Mouse (Mus musculus) urinary bladder, postnatal 25 days (tissue): Measurements from ENCODE around the gene St7.

Source experiments
- DNase-seq: peaks from one replicate; pipeline ENCODE4 v3.0.0; 2022; ENCODE audit warnings: low spot score

Gene St7

DNA sequence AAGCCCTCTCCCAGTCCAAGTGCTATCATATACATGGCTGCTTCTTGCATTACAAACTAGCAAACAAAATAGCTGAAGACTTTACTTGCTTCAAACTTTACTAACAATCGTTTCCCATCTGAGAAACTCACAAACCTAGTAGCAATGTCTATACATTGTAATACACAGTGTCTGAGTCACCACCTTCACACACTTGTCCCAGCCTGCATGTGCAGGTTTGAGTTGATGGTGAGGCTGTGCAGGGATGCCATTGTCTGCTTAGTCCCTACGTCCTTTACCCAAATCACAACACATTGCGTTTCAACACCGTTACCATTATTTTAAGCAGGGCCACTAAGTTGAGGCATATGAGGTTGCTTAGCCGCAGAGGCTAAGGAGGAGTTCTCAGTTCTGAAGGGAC, 26.7 kb downstream of the St7 start:
- no peak for DNase-seq

DNA sequence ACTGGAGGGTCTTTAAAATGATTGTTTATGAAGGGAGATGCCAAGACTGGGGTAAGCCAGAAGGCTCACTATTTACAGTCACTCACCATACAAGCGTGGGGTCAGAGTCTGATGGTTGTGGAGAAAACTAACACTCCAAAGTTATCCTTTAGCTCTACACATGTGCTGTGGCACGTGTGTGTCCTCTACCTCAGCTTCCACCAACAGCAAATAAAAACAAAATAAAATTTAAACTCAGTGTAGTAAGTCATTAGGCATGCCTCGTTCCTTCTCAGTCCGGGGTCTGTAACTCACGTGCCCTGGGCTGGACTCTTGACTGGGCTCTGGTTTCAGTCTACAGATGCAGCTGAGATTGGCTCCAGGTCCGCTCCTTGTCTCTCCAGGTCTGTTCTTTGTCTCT, 27.3 kb downstream of the St7 start:
- no peak for DNase-seq

- DNase-seq = no peak
Measured at GRCm38 (mm10) chr6:17721706-17722105, 29.0 kb downstream of the St7 start.

DNA sequence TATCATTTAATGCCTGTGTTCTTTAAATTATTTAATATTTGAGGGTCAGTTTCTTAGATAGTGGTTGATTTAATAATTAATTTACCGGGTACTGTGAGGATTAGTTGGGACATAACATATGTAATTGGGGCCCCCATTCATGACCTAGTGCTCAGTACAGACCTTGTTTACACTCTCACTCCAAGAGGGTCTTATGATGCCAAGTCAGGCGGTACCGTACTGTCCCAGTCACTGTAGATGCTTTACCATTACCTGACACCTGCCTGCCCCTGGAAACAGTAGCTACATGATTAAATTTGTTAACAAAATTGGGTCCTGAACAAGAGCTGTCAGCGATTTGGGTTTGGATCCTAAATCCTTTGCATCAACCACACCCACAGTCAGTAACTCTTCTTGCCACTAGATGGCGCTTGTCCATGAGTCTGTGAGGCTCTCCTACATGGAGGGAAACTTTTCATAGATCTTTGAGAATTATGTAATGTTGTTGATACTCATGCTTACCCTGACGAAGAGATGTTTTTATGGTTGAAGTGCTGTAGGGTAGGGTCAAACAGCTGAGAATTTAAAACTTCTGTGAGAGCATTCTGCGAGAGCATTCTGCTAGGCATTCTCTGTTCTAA, 33.2 kb downstream of the St7 start:
- peak; percentile 48 for DNase-seq

DNA sequence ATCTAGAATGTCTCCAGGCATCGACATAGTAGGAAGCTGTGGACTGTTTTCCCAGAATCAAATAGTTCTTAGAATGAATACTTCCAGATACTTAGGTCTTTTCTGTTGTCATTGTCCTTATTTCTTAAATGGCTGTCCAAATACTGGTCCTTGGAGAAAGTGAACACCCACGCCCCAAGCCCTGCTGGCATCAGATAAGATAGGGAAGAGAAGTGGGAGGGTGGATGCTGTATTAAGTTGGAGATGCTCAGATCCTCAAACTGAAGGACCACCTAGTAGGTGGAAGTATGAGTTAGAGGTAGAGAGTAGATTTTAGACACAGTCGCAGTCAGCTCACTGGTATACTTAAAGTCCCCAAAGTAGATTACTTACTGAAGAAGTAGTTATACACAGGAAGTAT, 34.5 kb downstream of the St7 start:
- no peak for DNase-seq

DNA sequence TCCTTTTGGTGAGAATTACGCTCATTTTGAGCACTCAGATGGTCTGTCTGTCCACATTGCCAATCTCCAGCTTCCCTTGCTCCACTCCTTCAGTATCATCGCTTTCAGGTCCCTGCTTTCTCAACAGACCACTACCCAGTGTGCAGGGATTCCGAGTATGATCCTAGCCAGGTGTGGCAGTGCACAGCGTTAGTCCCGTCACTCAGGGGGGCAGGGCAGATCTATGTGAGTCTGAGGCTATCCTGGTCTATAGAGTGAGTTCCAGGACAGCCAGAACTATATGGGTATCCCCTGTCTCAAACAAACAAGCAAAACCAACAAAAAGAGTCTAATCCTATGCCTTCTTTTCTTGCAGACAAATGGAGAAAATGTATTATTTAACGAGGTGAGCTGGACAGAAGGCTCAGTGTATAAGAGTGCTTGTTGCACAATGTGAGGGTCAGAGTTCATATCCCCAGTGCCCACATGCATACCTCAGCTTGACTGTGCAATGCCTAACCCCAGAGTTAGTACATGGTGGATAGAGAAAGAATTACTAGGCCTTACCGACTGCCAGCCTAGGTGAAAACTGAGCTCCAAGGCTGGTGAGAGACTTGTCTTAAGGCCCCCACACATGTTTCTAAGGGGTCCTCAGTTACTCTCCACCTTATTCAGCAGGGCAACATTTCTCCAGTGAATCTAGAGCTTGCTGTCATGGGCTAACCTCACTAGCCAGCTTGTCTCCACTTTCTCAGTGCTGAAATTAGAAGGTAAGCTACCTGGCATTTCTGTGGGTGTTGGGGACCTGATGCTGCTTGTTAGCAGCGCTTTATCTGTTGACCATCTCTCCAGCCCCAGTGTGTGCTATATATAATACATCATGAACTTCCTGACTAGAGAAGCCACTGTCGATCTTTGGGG, 35.4 kb downstream of the St7 start:
- DNase-seq = no peak

GRCm38 (mm10) chr6:17730122-17730521, 37.4 kb downstream of the St7 start:
- DNase-seq = no peak

DNA sequence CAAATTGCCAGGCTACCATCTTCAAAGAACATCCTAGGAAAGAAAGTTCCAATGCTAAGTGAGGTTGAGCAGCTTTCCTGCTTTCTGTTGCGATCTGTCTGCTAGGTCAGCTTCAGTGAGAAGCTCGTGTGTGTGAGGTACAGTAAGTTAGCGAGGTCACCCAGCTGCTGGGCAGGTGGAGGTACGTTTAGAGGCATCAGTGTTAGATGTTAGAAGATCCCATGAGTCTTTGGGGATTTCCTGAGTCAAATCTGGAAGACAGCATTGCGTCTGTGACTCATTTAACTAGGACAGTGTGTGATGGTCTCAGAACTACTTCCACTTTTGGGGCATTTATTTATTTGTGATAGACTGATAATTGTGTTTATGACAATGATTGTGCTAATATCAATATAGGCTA, 39.0 kb downstream of the St7 start:
- DNase-seq = no peak

DNA sequence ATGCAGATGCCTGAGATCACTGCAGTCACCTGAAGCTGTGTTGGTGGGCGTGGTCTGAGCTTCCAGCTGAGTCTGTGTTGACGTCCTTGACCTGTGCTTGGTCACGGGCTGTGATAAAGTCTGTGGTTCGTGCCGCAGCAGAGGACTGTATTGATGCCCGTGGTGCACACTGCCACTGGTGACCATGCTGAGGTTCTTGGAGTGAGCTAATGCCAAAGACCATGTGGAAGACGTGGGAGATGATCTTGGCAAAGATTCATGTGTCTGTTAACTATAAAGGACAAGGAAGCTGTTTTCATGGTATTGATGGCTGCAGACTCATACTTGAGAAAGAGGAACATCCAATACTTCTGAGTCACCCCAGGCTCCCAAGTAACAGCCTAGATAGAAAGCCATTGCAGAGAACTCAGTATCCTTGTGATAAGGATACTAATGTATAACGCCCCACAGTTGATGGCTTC, 41.2 kb downstream of the St7 start:
- DNase-seq = no peak

- DNase-seq = no peak
Measured at GRCm38 (mm10) chr6:17737262-17737948, 44.7 kb downstream of the St7 start.

- no peak for DNase-seq
Measured at GRCm38 (mm10) chr6:17740128-17740527, 47.4 kb downstream of the St7 start.

DNA sequence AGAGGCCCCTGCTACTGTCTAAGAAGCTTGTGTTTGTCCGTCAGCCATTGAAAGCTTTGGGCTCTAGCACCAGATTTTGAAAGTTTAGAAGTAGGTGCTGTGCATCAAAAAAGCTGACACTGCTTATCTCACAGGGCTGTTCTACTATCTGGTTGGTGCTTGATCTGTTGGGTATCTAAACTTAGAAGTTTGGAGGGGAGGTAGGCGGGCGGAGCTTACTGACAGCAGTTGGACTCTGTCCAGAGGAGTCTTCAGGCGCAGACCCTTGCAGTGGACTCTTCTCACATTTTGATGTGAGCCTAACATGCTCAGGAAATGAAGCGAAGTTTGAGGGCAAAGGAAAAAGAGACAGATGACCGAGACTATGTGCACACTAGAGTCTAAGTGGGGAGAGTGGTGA, 48.9 kb downstream of the St7 start:
- no peak for DNase-seq

DNA sequence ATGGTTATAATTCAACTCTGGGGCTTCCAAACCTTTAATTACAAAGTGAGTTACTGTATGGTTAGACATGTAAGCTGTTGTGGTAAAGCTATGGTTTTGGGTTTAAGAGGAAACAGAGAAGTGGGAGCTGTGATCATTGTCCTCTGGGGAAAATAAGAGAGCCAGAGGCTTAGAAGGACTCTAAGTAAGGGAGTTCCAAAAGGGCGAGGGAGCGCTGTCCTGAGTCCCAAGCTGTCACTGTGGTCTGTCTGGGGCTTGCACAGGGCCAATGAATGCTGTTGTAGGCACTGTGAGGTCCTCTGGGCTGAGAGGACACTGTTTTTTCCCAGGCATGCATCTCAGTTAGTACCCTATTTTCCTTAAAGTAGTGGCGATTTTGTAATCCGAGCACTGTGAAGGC, 49.5 kb downstream of the St7 start:
- no peak for DNase-seq

- no peak for DNase-seq
Measured at GRCm38 (mm10) chr6:17743325-17743724, 50.6 kb downstream of the St7 start.

DNA sequence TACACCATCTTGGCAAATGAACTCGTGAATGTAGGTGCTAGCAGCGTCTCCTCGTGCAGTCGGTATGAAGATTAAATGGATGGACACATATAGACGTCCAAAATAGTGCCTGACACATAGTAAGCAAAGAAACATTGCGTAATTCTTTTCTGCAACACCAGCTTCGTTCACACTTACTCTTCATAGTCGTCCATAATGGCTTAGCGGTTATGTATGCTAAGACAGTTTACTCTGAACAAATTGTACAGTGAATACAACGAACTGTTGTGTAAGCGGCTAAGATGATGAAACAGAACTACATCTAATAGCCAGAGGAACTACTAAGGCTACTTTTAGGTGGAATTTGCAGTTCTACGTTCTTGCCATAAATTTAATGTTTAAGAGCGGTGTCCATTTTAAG, 55.0 kb downstream of the St7 start:
- DNase-seq = no peak

GRCm38 (mm10) chr6:17748866-17749582, 56.3 kb downstream of the St7 start:
- DNase-seq = no peak

- no peak for DNase-seq
Measured at GRCm38 (mm10) chr6:17749596-17749995, 56.9 kb downstream of the St7 start.

DNA sequence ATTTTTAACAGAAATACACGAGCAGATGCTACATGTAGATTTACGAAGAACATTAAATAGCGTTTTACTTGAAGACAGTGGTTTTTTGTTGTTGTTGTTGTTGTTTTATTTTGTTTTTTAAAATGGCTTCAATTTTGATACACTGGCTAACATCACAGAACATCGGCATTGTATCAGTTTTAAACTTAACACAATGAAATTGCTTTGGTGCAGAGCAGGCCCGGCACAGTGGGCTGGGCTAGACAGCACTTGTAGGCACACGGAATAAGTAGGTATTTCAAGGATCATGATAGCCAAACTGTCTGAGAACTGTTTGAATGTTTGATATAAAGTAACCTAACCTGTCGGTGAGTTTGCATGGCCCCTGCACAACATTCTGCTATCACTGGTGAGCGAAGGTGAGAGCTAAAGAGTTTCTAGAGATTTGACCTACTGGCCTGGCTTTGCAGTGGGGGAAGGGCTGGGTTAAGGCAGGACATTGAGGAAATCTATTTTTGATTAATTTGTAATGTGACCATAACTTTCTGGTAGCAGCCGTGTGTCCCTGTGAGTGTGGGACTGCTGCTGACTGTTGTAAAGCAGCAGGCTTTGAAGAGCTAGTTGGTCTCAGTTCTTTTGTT, 57.4 kb downstream of the St7 start:
- DNase-seq = no peak

GRCm38 (mm10) chr6:17750957-17751356, 58.2 kb downstream of the St7 start:
- no peak for DNase-seq

GRCm38 (mm10) chr6:17755902-17756301, 63.2 kb downstream of the St7 start:
- no peak for DNase-seq

GRCm38 (mm10) chr6:17758568-17758967, 65.8 kb downstream of the St7 start:
- DNase-seq = no peak
